Mouse (Mus musculus) liver, embryonic 12.5 days (tissue): ENCODE measurements around the gene Snx29. TPM values are rescaled to one million over a fixed set of nuclear protein-coding genes. Genes with fewer than 3 reads are reported as not detected.

ENCODE experiments used
- ATAC-seq: fragments of 200-750 bp; cut with Nextera tagmentation; 2 replicates; pipeline ENCODE4 v1.8.0; 2017; ENCODE audit warnings: moderate number of reproducible peaks, mild to moderate bottlenecking, moderate library complexity
- H3K27ac ChIP-seq: fragments of 300-500 bp; sonication (generic); 2 replicates; pipeline ENCODE4 v1.5.1; 2016; ENCODE audit warnings: mild to moderate bottlenecking
- H3K27me3 ChIP-seq: fragments of 300-500 bp; sonication (generic); replicated peaks from 2 replicates; pipeline ENCODE4 v1.6.1; 2016; ENCODE audit warnings: mild to moderate bottlenecking, moderate library complexity
- H3K36me3 ChIP-seq: fragments of 300-500 bp; sonication (generic); 2 replicates; pipeline ENCODE4 v1.6.1; 2016; ENCODE audit warnings: mild to moderate bottlenecking, moderate library complexity
- H3K4me1 ChIP-seq: fragments of 300-500 bp; sonication (generic); 2 replicates; pipeline ENCODE4 v1.6.1; 2016
- H3K4me2 ChIP-seq: fragments of 300-500 bp; sonication (generic); 2 replicates; pipeline ENCODE4 v1.6.1; 2016; ENCODE audit warnings: mild to moderate bottlenecking, moderate library complexity
- H3K4me3 ChIP-seq: fragments of 300-500 bp; sonication (generic); 2 replicates; pipeline ENCODE4 v1.5.1; 2016; ENCODE audit warnings: mild to moderate bottlenecking, moderate library complexity
- H3K9ac ChIP-seq: fragments of 300-500 bp; sonication (generic); 2 replicates; pipeline ENCODE4 v1.6.1; 2016; ENCODE audit warnings: mild to moderate bottlenecking, moderate library complexity
- H3K9me3 ChIP-seq: fragments of 300-500 bp; sonication (generic); replicated peaks from 2 replicates; pipeline ENCODE4 v1.6.1; 2016; ENCODE audit warnings: mild to moderate bottlenecking, moderate library complexity
- WGBS: fragments of 180-500 bp; shearing (Covaris S2); methylation state at CpG from one replicate; pipeline ENCODE4 v1.1.7; 2016; ENCODE audit not compliant: insufficient replicate concordance; 5-methylcytosine and 5-hydroxymethylcytosine counted together
- polyA plus RNA-seq: library from polyadenylated mRNA; unstranded; fragments of >200 nt; fragmentation: Nextera tagmentation; extraction: Ambion mirVana; gene quantifications from 2 replicates; pipeline ENCODE4 v1.2.1, GENCODE M21; 2016

Gene Snx29
- polyA plus RNA-seq, 1 experiment from 2014 or later, result 4.9 TPM

DNA sequence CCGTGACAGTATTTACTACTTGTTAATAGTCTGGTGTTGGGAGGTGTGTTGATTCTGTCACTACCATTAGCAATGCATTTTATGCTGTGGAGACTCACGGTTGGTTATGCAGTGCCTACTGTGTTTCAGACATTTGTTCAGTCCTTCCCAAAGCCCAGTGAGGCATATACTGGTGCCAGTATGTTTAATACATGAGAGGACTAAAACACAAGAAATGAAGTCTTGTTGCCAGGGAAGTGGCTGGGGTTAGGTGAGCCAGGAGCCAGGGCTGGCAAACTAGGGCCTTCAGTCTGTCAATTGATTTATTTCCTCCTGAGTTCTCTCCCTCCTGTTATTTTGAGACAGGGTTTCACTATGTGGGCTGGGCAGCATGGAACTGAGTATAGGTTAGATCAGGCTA, 154.3 kb downstream of the Snx29 start:
- 69% methylated on average over 2 of the region's 2 CpGs for WGBS
- H3K9ac ChIP-seq, result no peak overlapping the region

DNA sequence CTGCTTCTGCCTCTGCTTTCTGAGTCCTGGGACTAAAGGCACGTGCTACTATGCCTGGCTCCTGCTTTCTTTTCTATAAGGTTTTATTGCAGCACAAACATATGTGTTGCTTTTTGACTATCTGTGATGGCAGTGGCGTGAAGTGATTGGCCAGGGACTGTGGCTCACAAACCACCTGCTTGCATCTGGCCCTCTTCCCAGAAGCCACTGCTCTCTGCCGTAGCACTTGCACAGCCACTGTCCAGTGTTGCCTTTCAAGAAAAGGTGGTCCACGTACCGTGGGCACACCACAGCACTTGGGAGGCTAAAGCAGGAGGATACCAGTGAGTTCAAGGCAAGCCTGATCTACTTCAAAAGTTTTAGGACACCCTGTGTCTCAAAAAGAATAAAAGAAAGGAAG, 154.9 kb downstream of the Snx29 start:
- Histone ChIP-seq H3K27ac (no peak overlapping the region), H3K4me2 (no peak overlapping the region), H3K4me3 (no peak overlapping the region), H3K36me3 (no peaks in the 10 kb centered on the region), H3K27me3 (no peaks in the 10 kb centered on the region), H3K4me1 (0 out of 2 replicates have a peak, but pooled peaks cover 4% of the 10 kb centered on the region), H3K9me3 (no peaks in the 10 kb centered on the region), H3K9ac (no peak overlapping the region)
- no peak for ATAC-seq
- 73% methylated on average over 5 of the region's 5 CpGs for WGBS

More for the DNA sequence above, 154.3 kb downstream of the Snx29 start:
- Histone ChIP-seq H3K4me2 (no peak overlapping the region), H3K27ac (no peak overlapping the region), H3K9me3 (no peaks in the 10 kb centered on the region), H3K27me3 (no peaks in the 10 kb centered on the region), H3K36me3 (no peaks in the 10 kb centered on the region), H3K4me1 (0 out of 2 replicates have a peak, but pooled peaks cover 4% of the 10 kb centered on the region), H3K4me3 (no peak overlapping the region)
- ATAC-seq, result no peak

DNA sequence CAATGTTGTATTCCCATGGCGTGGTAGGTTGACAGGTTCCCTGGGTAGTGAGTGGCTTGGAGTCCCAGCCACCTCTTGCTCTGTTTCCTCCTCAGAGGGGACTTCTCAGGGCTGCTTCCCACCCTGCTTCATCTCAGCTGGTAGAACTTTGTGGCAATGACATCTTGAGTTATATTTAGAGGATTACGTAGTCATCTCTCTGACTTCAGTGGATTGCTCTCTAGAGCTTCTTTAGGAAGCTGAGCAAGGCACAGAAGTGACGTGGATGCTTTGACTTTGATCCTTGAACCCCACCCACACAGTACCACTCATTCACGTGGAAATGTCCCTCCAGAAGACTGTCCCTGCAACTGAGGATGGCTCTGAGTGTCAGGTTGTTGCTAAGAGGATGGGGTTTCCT, 156.9 kb downstream of the Snx29 start:
- 69% methylated on average over 4 of the region's 4 CpGs for WGBS
- 0 out of 2 replicates have a peak, but pooled peaks cover 4% of the 10 kb centered on the region for H3K4me1 ChIP-seq
- no peak overlapping the region for H3K4me3 ChIP-seq
- no peaks in the 10 kb centered on the region for H3K27me3 ChIP-seq
- ATAC-seq, result no peak
- no peak overlapping the region for H3K27ac ChIP-seq
- H3K4me2 ChIP-seq, result no peak overlapping the region
- H3K36me3 ChIP-seq, result no peaks in the 10 kb centered on the region
- no peaks in the 10 kb centered on the region for H3K9me3 ChIP-seq
- H3K9ac ChIP-seq, result no peak overlapping the region

DNA sequence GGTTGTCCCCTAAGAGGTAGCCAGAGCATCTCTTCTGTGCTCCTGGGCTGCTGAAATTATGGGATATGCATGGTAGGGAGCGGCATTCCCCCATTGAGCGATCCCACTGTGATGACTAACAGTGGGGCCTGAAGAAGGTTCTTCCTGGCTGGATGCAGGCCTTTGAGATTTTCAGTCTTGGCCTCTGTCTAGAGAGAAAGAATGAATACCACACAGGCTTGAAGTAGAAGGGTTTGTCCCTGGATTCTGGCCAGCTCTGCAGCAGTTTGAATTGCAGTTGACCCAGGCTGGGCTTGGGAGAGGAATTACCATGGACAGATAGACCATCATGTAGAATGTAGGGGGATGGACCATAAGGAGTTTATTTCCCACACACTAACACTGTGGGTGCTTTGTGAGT, 159.5 kb downstream of the Snx29 start:
- ATAC-seq, result no peak
- no peaks in the 10 kb centered on the region for H3K4me1 ChIP-seq
- H3K4me3 ChIP-seq, result no peak overlapping the region
- no peaks in the 10 kb centered on the region for H3K27me3 ChIP-seq
- no peaks in the 10 kb centered on the region for H3K9me3 ChIP-seq
- H3K27ac ChIP-seq, result no peak overlapping the region
- H3K4me2 ChIP-seq, result no peak overlapping the region
- H3K9ac ChIP-seq, result no peak overlapping the region
- 83% methylated on average over 2 of the region's 2 CpGs for WGBS
- H3K36me3 ChIP-seq, result no peaks in the 10 kb centered on the region

DNA sequence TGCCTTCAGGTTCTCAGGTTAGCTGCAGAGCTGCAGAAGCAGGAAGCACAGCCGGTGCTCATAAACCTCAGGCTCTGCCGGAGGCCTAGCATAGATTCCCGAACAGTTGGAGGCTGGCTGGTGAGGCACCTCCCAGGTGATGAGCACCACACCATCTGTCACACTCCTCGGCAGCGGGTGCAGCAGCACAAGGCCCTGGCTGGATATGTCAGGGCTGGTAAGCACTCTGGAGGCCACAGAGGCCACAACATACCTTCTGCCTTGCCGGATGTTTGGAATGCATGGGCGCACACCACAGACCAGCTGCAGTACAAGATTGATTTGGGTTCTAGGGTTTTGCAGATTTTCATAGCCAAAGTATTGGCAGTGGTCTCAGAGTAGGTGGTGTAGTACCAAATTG, 172.2 kb downstream of the Snx29 start:
- Histone ChIP-seq H3K36me3 (no peaks in the 10 kb centered on the region), H3K27me3 (no peaks in the 10 kb centered on the region), H3K4me1 (peaks cover 36% of the 10 kb centered on the region), H3K9ac (no peak overlapping the region), H3K27ac (no peak overlapping the region), H3K4me2 (no peak overlapping the region), H3K9me3 (no peaks in the 10 kb centered on the region), H3K4me3 (no peak overlapping the region)
- ATAC-seq, result no peak
- WGBS, result 75% methylated on average over 7 of the region's 7 CpGs

DNA sequence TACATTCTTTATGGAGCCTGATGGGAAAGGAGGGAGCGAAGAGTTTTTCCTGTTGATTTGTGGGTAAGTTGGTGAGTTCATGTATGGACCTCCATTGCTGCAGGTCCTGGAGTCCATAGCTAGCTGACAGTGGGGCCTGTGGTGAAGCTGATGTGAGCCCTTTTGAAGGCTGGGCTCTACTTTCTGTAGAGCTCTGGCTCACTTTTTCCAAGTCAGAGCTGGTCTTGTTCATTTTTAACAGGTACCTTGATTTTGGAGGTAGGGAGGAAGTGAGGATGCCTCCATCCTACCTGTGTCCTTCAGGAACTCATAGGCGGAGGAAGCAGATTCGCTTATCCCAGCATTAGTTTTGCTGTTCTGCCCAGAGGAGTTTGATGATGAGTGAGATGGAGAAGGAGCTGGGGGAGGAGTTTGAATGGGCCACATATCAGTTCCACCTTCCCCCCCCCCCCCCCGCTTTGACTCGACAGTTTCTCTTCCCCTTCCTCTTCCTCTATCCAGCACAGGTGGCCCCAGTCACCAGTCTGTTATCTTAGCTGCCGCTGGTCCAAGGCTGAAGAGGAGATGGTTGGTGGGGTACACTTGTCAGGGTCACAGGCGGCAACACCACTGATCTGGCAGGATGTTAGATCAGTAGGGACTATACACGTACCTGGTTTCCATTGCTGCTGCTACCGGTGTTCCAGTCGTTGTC, 173.4 kb downstream of the Snx29 start:
- Histone ChIP-seq H3K4me1 (peaks cover 36% of the 10 kb centered on the region), H3K27me3 (no peaks in the 10 kb centered on the region), H3K4me3 (no peak overlapping the region), H3K36me3 (no peaks in the 10 kb centered on the region), H3K4me2 (no peak overlapping the region), H3K27ac (no peak overlapping the region), H3K9ac (no peak overlapping the region), H3K9me3 (no peaks in the 10 kb centered on the region)
- no peak for ATAC-seq
- WGBS, result 58% methylated on average over 8 of the region's 10 CpGs

DNA sequence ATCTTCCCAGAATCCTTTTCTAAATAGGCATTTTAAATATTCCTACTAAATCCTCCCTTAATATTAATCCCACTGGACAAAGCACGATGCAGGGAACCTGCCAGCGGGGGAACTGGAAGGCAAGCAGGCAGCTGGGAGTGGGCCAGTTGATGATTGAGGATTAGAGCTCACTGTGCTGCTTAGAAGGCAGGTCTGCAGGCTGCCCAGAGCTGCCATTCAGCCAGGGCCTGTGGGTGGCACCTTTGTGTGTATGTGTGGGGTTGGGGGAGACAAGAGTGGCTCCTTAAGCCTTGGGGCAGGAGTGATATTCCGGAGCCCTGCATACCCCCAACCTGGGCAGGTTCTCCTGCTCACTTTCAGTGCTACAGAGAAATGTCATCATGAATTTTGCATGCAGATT, 174.0 kb downstream of the Snx29 start:
- no peak for ATAC-seq
- no peak overlapping the region for H3K4me3 ChIP-seq
- H3K9ac ChIP-seq, result no peak overlapping the region
- H3K27ac ChIP-seq, result no peak overlapping the region
- WGBS, result 70% methylated on average over 3 of the region's 3 CpGs
- H3K4me1 ChIP-seq, result peaks cover 36% of the 10 kb centered on the region
- H3K27me3 ChIP-seq, result no peaks in the 10 kb centered on the region
- no peak overlapping the region for H3K4me2 ChIP-seq
- no peaks in the 10 kb centered on the region for H3K36me3 ChIP-seq
- no peaks in the 10 kb centered on the region for H3K9me3 ChIP-seq

DNA sequence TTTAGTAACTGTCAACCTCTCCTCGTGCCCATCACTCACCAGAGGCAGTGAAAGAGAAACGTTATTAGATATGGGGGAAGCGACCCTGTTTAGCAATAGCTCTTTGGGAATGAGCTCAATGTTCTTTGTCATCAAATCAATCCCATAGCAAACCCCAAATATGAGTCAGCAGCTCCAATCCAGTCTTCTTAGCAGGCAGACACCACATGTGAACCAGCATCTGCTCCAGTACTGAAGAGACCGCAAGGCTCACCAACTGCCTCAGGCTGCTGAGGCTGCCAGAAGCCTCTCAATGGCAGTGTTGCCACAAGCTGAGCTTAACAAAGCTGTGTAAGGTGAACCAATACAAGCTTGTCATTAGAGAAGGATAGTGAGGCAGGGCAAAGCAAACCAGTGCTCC, 177.4 kb downstream of the Snx29 start:
- no peak for ATAC-seq
- Histone ChIP-seq H3K4me1 (peaks cover 36% of the 10 kb centered on the region), H3K4me2 (no peak overlapping the region), H3K9ac (no peak overlapping the region), H3K27me3 (no peaks in the 10 kb centered on the region), H3K4me3 (no peak overlapping the region), H3K27ac (no peak overlapping the region), H3K36me3 (no peaks in the 10 kb centered on the region), H3K9me3 (no peaks in the 10 kb centered on the region)
- WGBS, result 64% methylated on average over 4 of the region's 4 CpGs

DNA sequence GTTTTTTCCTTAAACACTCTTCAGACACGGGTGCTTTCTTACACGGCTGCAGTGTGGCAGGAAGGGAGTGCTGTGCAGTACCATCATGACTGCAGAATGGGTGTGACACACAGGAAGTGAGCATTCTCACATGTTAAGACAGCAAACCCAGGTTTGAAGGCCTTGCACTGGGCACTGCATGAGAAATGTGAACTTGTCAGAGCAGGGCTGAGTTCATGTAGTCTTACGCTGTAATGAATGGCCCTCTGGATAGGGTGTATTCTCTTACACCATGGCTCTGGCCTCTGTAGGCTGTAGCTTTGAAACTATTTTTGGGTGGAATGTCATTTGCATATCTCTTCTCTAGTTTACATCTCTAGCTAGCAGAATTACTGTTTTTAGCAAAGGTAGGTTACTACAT, 178.4 kb downstream of the Snx29 start:
- Histone ChIP-seq H3K36me3 (no peaks in the 10 kb centered on the region), H3K27me3 (no peaks in the 10 kb centered on the region), H3K9ac (no peak overlapping the region), H3K9me3 (no peaks in the 10 kb centered on the region), H3K4me2 (no peak overlapping the region), H3K4me3 (no peak overlapping the region), H3K27ac (no peak overlapping the region), H3K4me1 (peaks cover 33% of the 10 kb centered on the region)
- whole genome bisulfite sequencing, result 56% methylated on average over 3 of the region's 3 CpGs
- ATAC-seq, result no peak

DNA sequence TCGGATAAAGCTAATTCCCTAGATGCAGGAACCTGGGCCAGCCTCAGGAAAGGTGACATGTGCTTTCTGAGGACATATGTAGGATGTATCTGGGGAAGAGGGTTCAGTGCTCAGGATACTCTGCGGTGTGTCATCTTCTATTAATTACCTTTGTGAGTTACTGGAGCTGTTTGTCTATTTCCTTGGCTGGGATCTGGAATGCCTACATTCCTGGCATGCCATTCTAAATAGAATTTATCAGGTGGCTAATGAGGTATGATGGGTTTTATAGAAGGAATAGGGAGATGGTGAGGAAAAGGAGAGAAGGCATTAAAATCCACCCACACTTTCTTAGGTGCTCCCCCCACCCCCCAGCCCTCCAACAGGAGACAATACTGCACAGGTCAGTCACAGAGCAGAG, 178.9 kb downstream of the Snx29 start:
- Histone ChIP-seq H3K9me3 (no peaks in the 10 kb centered on the region), H3K27me3 (no peaks in the 10 kb centered on the region), H3K4me2 (no peak overlapping the region), H3K4me1 (peaks cover 28% of the 10 kb centered on the region), H3K27ac (no peak overlapping the region), H3K4me3 (no peak overlapping the region), H3K36me3 (no peaks in the 10 kb centered on the region), H3K9ac (no peak overlapping the region)
- 74% methylated on average over 2 of the region's 2 CpGs for WGBS
- ATAC-seq, result no peak

DNA sequence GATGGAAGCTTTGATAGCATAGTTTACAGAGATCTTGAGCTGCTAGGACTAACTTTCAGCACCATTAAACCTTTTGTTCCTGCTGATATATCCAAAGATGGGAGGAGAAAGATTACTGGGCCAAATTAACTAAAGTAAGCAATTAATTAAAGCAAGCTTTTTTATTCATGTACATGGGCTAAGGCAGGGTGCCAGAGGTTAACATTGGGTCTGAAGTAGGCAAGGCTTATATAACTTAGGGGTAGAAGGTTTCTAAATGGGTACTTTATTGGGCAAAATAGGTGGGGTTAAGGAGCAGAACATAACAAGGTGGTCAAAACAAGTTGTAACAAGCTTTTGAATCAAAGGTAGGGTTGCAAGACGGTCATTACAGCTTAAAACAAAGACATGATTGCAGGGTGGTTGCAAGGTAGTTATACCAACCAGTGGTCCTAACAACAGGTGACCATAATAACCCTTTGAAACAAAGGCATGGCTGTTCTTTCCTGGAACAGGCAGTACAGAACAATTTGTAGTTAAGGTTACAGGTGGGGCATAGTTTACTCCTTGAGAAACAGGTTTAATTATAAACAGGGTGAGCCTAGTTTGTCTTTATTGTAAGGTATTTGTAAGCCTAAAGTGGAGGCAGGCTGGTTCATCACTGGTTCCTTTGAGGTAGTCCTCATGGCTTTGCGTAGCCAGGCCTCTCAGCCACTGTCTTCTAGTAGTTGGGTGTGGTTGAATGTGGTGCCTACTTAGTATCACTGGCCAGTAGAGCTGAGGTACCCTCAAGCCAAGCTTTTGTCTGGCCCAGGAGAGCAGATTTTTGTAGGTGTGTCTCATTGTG, 182.2 kb downstream of the Snx29 start:
- Histone ChIP-seq H3K27ac (no peak overlapping the region), H3K9ac (no peak overlapping the region), H3K4me2 (no peak overlapping the region), H3K9me3 (no peaks in the 10 kb centered on the region), H3K36me3 (no peaks in the 10 kb centered on the region), H3K4me1 (no peaks in the 10 kb centered on the region), H3K4me3 (no peak overlapping the region), H3K27me3 (no peaks in the 10 kb centered on the region)
- ATAC-seq, result no peak
- 62% methylated on average over 2 of the region's 2 CpGs for WGBS

DNA sequence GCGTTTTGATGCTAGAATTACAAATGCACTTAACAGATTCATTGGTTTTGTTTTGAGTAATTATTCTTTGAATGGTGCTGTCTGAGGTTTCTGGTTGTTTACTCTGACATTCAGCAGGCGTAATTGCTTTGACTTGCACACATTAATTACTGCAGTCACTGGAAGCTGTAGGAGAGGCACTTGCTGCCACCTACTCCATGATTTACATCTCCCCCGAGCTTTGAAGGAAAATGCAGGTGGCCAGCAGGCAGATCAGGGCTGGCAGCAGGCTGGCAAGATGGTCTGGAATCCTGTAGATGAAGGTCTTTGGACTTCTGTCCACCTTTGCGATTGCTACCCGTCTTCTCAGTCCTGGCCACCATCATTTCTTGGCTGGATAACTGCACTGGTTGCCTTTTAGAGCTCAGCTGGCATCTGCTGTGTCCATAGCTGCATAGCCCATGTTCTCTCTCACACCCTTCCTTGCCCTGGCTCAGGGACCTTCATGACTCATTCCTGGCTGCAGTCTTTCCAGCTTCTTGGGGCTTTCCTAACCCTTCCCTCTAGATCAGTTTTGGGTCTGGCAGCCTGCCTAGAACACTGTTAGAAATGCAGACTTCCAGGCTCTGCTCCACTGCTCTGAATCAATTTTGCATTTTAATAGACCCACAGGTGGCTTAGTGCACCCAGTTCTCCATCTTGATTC, 182.9 kb downstream of the Snx29 start:
- no peak overlapping the region for H3K27ac ChIP-seq
- ATAC-seq, result no peak

More for the DNA sequence above, 182.9 kb downstream of the Snx29 start:
- Histone ChIP-seq H3K9me3 (no peaks in the 10 kb centered on the region), H3K27me3 (no peaks in the 10 kb centered on the region), H3K4me1 (no peaks in the 10 kb centered on the region), H3K4me2 (no peak overlapping the region), H3K36me3 (no peaks in the 10 kb centered on the region), H3K9ac (no peak overlapping the region), H3K4me3 (no peak overlapping the region)
- WGBS, result 54% methylated on average over 5 of the region's 5 CpGs
